Mouse (Mus musculus): Measurements from ENCODE around the gene Scube2.

Scube2 gene

DNA sequence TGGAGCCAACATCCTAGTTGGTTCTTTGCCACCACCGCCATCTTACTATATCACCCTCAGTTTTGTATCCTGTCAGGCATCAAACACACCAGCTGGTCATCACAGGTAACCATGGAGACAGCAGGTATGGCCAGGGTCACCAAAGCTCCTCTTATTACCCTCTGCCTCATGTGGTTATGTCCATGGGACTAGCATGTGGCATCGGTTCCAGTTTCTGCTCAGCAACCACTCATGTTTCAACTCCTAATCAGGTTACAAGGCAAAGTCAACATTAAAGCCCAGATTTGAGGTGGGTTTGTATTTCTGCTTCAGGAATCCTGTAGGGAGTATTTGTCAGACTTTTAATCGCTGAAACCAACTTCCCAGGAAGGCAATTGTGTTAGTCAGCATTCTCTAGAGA is 74.7 kb downstream of the Scube2 start:
- TF ChIP-seq GATA4 (IDR thresholded peaks at IDR 0.05; ENCODE audit: insufficient replicate concordance, low read length): no peak

DNA sequence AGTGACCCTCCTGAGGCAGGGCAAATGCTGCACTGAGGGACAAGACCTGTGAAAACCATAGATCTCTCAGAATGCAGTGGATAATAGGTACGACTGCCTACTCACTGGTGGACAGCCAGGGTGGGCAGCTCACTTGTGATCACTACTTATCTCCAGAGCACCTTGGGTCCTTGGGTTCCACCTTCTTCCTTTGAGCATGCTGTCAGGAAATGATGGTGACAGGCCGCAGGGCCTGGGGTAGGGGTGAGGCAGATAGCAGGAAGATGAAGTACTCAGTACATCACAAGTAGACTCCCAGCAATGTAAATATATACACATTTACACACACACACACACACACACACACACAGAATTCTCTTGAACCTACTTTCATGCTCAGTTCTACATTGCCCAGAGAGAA is 77.6 kb downstream of the Scube2 start:
- no peak for TF ChIP-seq GATA4 (IDR thresholded peaks at IDR 0.05; ENCODE audit: insufficient replicate concordance, low read length)

- TF ChIP-seq GATA4 (IDR thresholded peaks at IDR 0.05; ENCODE audit: insufficient replicate concordance, low read length): no peak
Measured at GRCm38 (mm10) chr7:109783281-109783680, 82.2 kb downstream of the Scube2 start.

- TF ChIP-seq GATA4 (IDR thresholded peaks at IDR 0.05; ENCODE audit: insufficient replicate concordance, low read length): no peak
Measured at GRCm38 (mm10) chr7:109781470-109782203, 83.8 kb downstream of the Scube2 start, which contains the start of gene Nrip3. Nrip3 (minus strand) TSS chr7:109782025.

DNA sequence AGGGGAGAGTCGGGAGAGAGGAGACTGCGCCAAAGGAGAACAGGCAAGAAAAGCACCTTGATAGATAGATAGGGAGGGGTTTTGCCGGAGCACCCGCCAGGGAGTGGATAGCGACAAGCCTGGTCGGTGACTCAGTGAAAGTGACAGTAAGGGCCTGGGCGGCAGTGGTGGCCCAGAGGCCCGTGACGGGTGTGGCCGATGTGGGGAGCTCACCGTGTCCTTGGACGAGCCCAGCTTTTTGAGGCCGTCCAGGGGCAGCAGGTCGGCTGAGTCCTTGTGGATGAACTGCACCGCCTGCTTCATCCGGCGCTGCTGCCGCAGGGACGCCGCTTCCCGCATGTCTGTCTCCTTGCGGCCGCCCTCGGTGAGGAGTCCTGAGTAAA is 84.4 kb downstream of the Scube2 start:
- no peak for TF ChIP-seq GATA4 (IDR thresholded peaks at IDR 0.05; ENCODE audit: insufficient replicate concordance, low read length)

GRCm38 (mm10) chr7:109772251-109772650 is 93.2 kb downstream of the Scube2 start:
- no peak for TF ChIP-seq GATA4 (IDR thresholded peaks at IDR 0.05; ENCODE audit: insufficient replicate concordance, low read length)

GRCm38 (mm10) chr7:109768699-109769383 is 96.6 kb downstream of the Scube2 start:
- TF ChIP-seq GATA4 (IDR thresholded peaks at IDR 0.05; ENCODE audit: insufficient replicate concordance, low read length): no peak

DNA sequence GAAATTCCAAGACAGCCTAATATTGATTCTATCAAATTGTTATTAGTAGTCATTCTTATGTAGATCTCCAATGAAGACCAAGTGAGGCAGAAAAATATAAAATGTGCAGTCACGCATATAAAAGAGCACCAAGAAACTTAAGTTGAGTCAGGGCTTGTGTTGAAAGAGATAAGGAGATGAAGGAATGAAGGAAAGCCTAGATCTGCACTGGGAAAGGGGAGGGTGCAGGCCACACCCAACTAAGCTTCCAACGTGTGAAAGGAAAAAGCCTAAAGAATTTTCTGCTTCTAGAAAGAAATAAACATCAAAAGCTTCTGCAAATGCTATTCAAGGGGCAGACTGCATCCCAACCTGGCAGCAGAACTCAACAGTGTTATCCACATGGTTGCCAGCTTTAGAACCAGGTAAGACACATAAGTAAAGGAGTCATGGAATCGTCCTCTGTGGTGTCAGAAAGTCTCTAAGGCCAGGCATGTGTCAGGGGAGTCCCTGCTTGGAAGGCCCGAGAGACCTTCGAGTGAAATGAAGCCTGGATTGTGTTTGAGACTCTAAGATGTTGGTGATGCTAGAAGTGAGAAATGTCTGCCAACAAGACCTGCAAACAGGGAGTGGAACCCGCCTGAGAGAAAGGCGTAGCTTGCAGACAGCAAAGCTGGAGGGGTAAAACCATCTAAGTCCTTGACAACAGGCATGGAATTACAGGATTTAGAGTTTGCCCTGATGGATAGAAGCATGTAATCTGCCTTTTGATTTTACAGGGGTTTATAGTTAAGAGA is 97.7 kb downstream of the Scube2 start:
- TF ChIP-seq GATA4 (IDR thresholded peaks at IDR 0.05; ENCODE audit: insufficient replicate concordance, low read length): no peak

- TF ChIP-seq GATA4 (IDR thresholded peaks at IDR 0.05; ENCODE audit: insufficient replicate concordance, low read length): no peak
Measured at GRCm38 (mm10) chr7:109764009-109764408, 101.5 kb downstream of the Scube2 start.

GRCm38 (mm10) chr7:109756291-109756690 is 109.2 kb downstream of the Scube2 start:
- no peak for TF ChIP-seq GATA4 (IDR thresholded peaks at IDR 0.05; ENCODE audit: insufficient replicate concordance, low read length)

DNA sequence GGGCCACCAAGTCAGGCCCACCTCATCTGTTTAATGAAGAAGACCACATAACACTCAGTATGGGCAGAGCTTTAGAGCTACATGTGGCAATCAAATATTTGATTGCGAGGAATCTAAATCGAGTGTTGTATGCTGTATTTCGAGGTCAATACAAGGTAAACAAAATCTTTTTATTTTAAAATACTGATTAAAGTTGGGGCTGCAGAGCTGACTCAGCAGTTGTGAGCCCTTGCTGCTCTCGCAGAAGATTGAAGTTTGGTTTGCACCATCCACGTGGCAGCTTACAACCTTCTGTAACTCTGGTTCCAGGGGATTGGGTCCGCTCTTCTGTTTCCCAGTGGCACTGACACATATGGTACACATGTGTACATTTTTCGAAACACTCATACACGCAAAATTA is 111.4 kb downstream of the Scube2 start:
- TF ChIP-seq GATA4 (IDR thresholded peaks at IDR 0.05; ENCODE audit: insufficient replicate concordance, low read length): no peak

DNA sequence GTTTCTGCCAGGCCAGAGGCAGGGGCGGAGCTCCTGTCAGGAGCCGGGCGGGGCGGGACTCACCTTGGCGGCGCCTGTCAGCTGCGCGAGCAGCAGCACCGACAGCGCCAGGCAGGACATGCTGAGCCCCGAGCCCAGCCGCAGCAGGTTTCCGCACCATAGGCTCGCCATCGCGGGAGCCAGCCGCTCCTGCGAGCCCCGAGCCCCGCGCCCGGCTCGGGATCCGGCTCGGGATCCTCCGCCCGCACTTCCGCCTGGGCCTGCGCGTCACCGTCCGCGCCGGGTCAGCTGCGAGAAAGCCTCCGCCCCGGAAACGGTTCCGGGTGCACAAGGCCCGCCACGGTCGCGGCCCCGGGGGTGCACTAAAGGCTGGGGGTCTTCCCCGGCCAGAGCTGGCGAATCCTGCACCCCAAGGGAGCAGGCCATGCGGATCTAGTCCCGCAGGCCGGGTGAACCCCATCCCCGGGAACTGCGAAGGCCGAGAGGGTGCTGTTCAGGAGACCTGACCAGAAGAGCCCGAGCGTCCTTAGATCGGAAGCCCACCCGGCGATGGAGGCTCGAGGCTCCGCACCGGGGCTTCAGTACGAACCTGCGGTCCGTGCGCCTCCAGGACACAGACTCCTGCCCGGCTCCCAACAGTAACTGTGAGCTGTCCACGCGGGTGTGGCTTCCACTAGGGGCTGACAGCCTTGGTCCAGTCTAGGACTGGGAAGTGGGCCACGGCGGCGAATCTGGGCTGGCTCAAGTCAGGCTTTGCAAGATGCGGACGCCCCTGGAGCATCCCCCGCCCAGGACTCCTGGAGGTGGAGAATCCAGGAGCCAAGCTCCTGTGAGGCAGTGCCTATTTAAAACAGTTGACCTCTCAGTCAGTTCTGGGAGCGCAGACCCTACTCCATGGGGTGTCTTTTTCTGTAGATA is 113.2 kb downstream of the Scube2 start, which contains the start of gene Tmem9b:
Tmem9b (minus strand) TSS at position 868 of the 918 bp plus-strand sequence.
- TF ChIP-seq GATA4 (IDR thresholded peaks at IDR 0.05; ENCODE audit: insufficient replicate concordance, low read length): no peak

DNA sequence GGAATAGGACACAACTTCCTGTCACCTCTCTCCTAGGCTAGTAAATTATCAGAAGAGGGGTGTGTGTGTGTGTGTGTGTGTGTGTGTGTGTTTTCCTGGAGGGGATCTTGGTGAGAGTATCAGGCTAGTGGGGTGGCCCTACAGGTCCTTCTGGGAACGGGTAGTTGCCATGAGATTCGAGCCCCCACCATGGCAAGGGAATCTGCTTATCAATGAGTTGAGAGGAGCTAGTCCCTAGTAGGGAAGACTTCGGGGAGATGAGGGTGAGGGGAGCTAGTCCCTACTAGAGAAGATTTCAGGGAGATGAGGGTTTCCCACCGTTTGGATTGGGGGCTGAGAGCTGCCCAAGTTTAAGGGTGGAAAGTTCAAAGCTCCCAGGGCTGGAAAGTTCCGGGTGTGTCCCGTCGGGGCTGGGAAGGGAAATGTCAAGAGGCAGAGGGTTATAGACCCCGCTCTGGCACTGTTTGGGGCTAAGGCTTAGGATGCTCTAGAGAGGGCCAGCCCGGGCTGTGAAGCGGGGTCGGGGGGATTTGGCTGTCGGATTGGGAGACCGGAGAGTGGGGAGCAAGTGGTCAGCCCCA is 114.0 kb downstream of the Scube2 start:
- TF ChIP-seq GATA4 (IDR thresholded peaks at IDR 0.05; ENCODE audit: insufficient replicate concordance, low read length): no peak
